Mouse (Mus musculus): ENCODE measurements around the gene Hsfy2.

Hsfy2 gene

DNA sequence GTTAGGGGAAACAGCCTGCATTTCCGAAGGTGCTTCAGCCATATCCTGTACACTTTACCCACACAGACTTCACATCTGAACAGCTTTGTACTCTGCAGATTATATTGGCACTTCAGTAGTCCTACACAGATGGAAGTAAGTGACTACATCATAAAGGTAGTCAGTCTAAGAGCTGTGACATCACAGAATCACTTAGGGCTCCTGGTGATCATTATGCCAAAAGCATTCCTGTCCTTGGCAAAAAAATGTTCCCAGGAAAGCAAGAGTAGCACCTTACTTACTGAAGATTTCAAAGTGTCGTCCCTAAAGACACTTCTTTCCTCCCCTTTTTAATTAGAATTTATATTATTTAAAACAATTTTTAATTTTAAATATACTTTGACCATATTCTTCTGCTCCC lies at the start of gene Hsfy2:
TSS of gene Hsfy2 (minus strand) at position 101 of the 400 bp plus-strand sequence.
- DNase-seq, result no peak

GRCm38 (mm10) chr1:56685053-56685557 lies 47.9 kb upstream of the Hsfy2 start:
- DNase-seq, result no peak

GRCm38 (mm10) chr1:56684512-56684911 lies 47.3 kb upstream of the Hsfy2 start:
- DNase-seq, result no peak

GRCm38 (mm10) chr1:56681258-56681657 lies 44.0 kb upstream of the Hsfy2 start:
- DNase-seq, result no peak

DNA sequence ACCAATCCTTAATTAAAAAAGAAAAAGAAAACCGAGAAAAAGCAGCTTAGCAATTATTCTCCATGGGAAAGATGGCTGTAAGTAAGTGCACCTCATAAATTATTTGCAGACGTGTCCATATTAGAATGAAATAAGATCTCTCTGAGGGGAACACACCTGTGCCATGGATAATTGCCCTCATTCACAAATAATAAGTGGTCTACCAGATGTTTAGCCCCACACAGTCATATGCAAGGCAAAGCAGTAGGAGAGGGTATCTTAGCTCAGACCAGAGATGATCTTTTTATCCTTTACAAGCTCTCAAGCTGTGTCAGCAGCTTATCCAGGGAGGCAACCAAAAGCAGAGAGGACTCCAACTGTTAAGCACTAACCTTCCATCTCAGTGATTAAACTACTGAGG lies 38.0 kb upstream of the Hsfy2 start:
- DNase-seq, result no peak

DNA sequence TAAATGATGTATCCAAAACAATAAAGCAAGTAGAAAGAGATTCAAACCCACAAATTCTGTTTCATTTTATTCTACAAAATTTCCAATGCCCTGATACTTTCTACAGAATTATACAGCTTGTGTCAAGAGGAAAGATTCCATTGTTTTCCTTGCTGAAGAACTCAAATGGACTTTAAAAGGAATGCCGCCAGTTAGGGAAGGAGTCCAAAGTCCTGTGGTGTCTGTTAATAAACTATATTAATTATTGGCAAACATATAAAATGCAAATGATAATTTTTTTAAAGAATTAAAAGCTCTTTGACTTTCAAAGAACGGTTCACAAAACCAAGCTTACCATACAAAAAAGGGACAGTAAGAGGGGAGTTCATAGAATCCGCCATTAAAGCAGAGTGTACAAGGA lies 37.4 kb upstream of the Hsfy2 start:
- no peak for DNase-seq

DNA sequence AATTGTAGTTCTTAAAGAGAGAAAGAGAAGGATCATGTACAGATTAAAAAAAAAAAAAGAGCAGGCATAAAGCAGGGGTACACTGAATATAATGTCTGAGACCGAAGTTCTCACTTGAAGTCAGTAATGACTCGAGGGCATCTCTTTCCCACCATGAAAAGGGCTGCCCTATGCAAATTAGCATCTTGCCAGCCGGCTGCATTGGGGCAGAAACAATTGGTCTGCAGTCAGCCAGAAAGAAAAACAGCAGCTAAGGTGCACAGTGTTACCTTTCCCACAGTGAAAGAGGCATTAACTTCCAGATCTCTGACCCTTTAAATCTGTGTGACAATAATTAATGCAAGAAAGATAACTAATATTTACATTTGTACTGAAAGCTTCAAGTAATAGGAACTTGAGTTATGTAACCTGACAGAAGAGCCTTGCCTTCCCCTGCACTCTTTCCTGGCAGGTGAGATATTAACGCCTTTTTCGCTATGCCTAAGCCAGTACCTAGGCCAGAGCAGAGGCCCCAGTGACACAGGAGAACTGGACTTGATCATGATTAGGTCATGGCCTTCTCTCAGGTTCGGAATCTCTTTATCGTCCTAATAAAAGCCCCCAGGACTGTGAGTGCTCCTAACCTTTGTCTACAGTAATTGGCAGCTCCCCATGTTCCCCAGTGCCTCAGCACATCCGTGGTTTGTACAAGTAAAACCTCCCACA lies 34.2 kb upstream of the Hsfy2 start:
- DNase-seq, result no peak

GRCm38 (mm10) chr1:56670509-56670908 lies 33.3 kb upstream of the Hsfy2 start:
- no peak for DNase-seq

- no peak for DNase-seq
Observed at GRCm38 (mm10) chr1:56664606-56665005, 27.4 kb upstream of the Hsfy2 start.

DNA sequence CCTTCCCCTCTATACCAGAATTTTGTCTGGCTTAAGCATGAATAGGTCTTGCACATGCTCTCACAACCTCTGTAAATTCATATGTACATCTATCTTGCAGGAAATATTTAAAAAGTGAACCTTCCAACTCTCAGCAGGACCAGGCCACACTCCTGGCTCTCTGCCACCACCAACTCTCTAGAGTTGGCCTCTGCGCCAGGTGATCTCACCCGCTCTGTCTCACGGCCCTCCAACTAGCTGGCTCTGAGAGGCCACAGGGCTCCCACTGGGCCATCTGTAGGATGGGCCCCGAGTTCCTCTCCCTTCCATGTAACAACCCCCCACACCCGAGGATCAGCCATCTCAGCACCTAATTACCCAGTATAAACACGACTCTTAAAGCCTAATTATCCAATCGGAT lies 10.4 kb downstream of the Hsfy2 start:
- DNase-seq, result no peak

- DNase-seq, result no peak
Observed at GRCm38 (mm10) chr1:56624304-56624703, 12.9 kb downstream of the Hsfy2 start.

DNA sequence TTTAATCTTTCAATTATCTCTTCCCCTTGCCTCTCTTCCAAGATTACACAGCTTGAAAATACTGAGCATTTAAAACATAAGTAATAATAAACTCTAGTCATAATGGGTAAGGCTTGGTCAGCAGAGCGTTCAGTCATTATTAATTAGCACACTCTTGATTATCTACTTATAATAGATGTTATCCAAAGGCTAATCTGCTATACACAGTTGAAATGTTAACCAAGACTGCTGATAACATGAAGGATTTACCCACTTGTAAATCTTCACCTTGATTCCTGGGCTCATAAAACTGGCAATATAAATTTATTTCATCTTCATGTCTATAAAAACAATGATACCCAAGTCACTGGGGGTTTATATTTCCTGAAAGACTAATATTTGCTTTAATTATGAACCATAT lies 24.9 kb downstream of the Hsfy2 start:
- DNase-seq, result no peak

Data from B cell, adult 2 months (primary cell).